Mouse (Mus musculus): Measurements from ENCODE around the gene 9530068E07Rik. TPM values are rescaled to one million over a fixed set of nuclear protein-coding genes. Genes with fewer than 3 reads are reported as not detected.
"Not testable (repeated sequence)": the region's sequence is repeated elsewhere in the genome, so short reads cannot be mapped to it uniquely, and the experiment has no call there.

Gene 9530068E07Rik
- polyA plus RNA-seq, 2 experiments = 174 to 202 TPM

GRCm38 (mm10) chr11:52386892-52387291 lies 9.3 kb upstream of the 9530068E07Rik start:
- 95% methylated on average over 3 of the region's 3 CpGs for WGBS
- H3K27me3 ChIP-seq (ENCODE audit: control insufficient read depth, insufficient read depth, low read length) = no peaks in the 10 kb centered on the region
- TF ChIP-seq POLR2A (IDR thresholded peaks at IDR 0.05; ENCODE audit: borderline replicate concordance, extremely low read depth, insufficient read depth, insufficient read length) = no peak
- DNase-seq (ENCODE audit: low spot score) = no peak
- H3K4me2 ChIP-seq (replicated peaks; ENCODE audit: low read depth, low read length, severe bottlenecking) = no peak overlapping the region
- ATAC-seq (ENCODE audit: low FRiP score, low read depth) = no peak
- no peaks in the 10 kb centered on the region for H3K4me1 ChIP-seq (ENCODE audit: control insufficient read depth, insufficient read depth, low read length)
- no peak overlapping the region for H3K4me3 ChIP-seq (replicated peaks; ENCODE audit: low read length)
- H3K9me3 ChIP-seq (ENCODE audit: control insufficient read depth, low read length) = no peaks in the 10 kb centered on the region
- H3K27ac ChIP-seq (replicated peaks; ENCODE audit: low read depth, low read length) = no peak overlapping the region
- peaks cover 81% of the 10 kb centered on the region for H3K36me3 ChIP-seq (ENCODE audit: control insufficient read depth, insufficient read depth, low read length)
- no peak overlapping the region for H3K9ac ChIP-seq (ENCODE audit: low read depth, low read length, severe bottlenecking)

- no peaks in the 10 kb centered on the region for H3K27me3 ChIP-seq (ENCODE audit: control insufficient read depth, insufficient read depth, low read length)
- H3K27ac ChIP-seq (replicated peaks; ENCODE audit: low read depth, low read length) = no peak overlapping the region
- WGBS = 88% methylated on average over 12 of the region's 12 CpGs
- no peaks in the 10 kb centered on the region for H3K4me1 ChIP-seq (ENCODE audit: control insufficient read depth, insufficient read depth, low read length)
- H3K4me2 ChIP-seq (replicated peaks; ENCODE audit: low read depth, low read length, severe bottlenecking) = no peak overlapping the region
- ATAC-seq (ENCODE audit: low FRiP score, low read depth) = no peak
- no peak overlapping the region for H3K4me3 ChIP-seq (replicated peaks; ENCODE audit: low read length)
- no peak for TF ChIP-seq POLR2A (IDR thresholded peaks at IDR 0.05; ENCODE audit: borderline replicate concordance, extremely low read depth, insufficient read depth, insufficient read length)
- DNase-seq (ENCODE audit: low spot score) = no peak
- H3K9ac ChIP-seq (ENCODE audit: low read depth, low read length, severe bottlenecking) = no peak overlapping the region
- no peaks in the 10 kb centered on the region for H3K9me3 ChIP-seq (ENCODE audit: control insufficient read depth, low read length)
- peaks cover 69% of the 10 kb centered on the region for H3K36me3 ChIP-seq (ENCODE audit: control insufficient read depth, insufficient read depth, low read length)
Observed at GRCm38 (mm10) chr11:52388150-52388549, 8.1 kb upstream of the 9530068E07Rik start.

- H3K4me1 ChIP-seq (ENCODE audit: control insufficient read depth, insufficient read depth, low read length); H3K27ac ChIP-seq (replicated peaks; ENCODE audit: low read depth, low read length); H3K9me3 ChIP-seq (ENCODE audit: control insufficient read depth, low read length); H3K4me2 ChIP-seq (replicated peaks; ENCODE audit: low read depth, low read length, severe bottlenecking); H3K27me3 ChIP-seq (ENCODE audit: control insufficient read depth, insufficient read depth, low read length); H3K9ac ChIP-seq (ENCODE audit: low read depth, low read length, severe bottlenecking); ATAC-seq (ENCODE audit: low FRiP score, low read depth); DNase-seq (ENCODE audit: low spot score); H3K4me3 ChIP-seq (replicated peaks; ENCODE audit: low read length): not testable (repeated sequence)
- WGBS = 93% methylated on average over 5 of the region's 5 CpGs
- peaks cover 61% of the 10 kb centered on the region for H3K36me3 ChIP-seq (ENCODE audit: control insufficient read depth, insufficient read depth, low read length)
Observed at GRCm38 (mm10) chr11:52388979-52389378, 7.2 kb upstream of the 9530068E07Rik start.

GRCm38 (mm10) chr11:52389933-52390332 lies 6.3 kb upstream of the 9530068E07Rik start:
- WGBS = 90% methylated on average over 7 of the region's 7 CpGs
- no peak for TF ChIP-seq POLR2A (IDR thresholded peaks at IDR 0.05; ENCODE audit: borderline replicate concordance, extremely low read depth, insufficient read depth, insufficient read length)
- Histone ChIP-seq H3K27ac (replicated peaks; ENCODE audit: low read depth, low read length) (no peak overlapping the region), H3K9me3 (ENCODE audit: control insufficient read depth, low read length) (no peaks in the 10 kb centered on the region), H3K4me3 (replicated peaks; ENCODE audit: low read length) (no peak overlapping the region), H3K36me3 (ENCODE audit: control insufficient read depth, insufficient read depth, low read length) (peaks cover 51% of the 10 kb centered on the region), H3K27me3 (ENCODE audit: control insufficient read depth, insufficient read depth, low read length) (no peaks in the 10 kb centered on the region), H3K4me2 (replicated peaks; ENCODE audit: low read depth, low read length, severe bottlenecking) (no peak overlapping the region), H3K4me1 (ENCODE audit: control insufficient read depth, insufficient read depth, low read length) (no peaks in the 10 kb centered on the region), H3K9ac (ENCODE audit: low read depth, low read length, severe bottlenecking) (no peak overlapping the region)
- no peak for ATAC-seq (ENCODE audit: low FRiP score, low read depth)
- no peak for DNase-seq (ENCODE audit: low spot score)

- Histone ChIP-seq H3K4me3 (replicated peaks; ENCODE audit: low read length) (no peak overlapping the region), H3K9me3 (ENCODE audit: control insufficient read depth, low read length) (no peaks in the 10 kb centered on the region), H3K27ac (replicated peaks; ENCODE audit: low read depth, low read length) (no peak overlapping the region), H3K4me1 (ENCODE audit: control insufficient read depth, insufficient read depth, low read length) (peaks cover 4% of the 10 kb centered on the region; the same call in 1 of the 2 replicates), H3K27me3 (ENCODE audit: control insufficient read depth, insufficient read depth, low read length) (no peaks in the 10 kb centered on the region), H3K9ac (ENCODE audit: low read depth, low read length, severe bottlenecking) (no peak overlapping the region), H3K4me2 (replicated peaks; ENCODE audit: low read depth, low read length, severe bottlenecking) (no peak overlapping the region), H3K36me3 (ENCODE audit: control insufficient read depth, insufficient read depth, low read length) (peaks cover 11% of the 10 kb centered on the region)
- no peak for ATAC-seq (ENCODE audit: low FRiP score, low read depth)
- 79% methylated on average over 4 of the region's 4 CpGs for WGBS
- TF ChIP-seq POLR2A (IDR thresholded peaks at IDR 0.05; ENCODE audit: borderline replicate concordance, extremely low read depth, insufficient read depth, insufficient read length) = no peak
- no peak for DNase-seq (ENCODE audit: low spot score)
Observed at GRCm38 (mm10) chr11:52394494-52394893, 1.7 kb upstream of the 9530068E07Rik start.

GRCm38 (mm10) chr11:52395343-52395742 lies 885 bp upstream of the 9530068E07Rik start:
- no peaks in the 10 kb centered on the region for H3K27me3 ChIP-seq (ENCODE audit: control insufficient read depth, insufficient read depth, low read length)
- H3K9me3 ChIP-seq (ENCODE audit: control insufficient read depth, low read length) = no peaks in the 10 kb centered on the region
- peaks cover 4% of the 10 kb centered on the region; the same call in 1 of the 2 replicates for H3K4me1 ChIP-seq (ENCODE audit: control insufficient read depth, insufficient read depth, low read length)
- WGBS = 42% methylated on average over 4 of the region's 4 CpGs
- no peak for DNase-seq (ENCODE audit: low spot score)
- no peak for ATAC-seq (ENCODE audit: low FRiP score, low read depth)
- TF ChIP-seq POLR2A (IDR thresholded peaks at IDR 0.05; ENCODE audit: borderline replicate concordance, extremely low read depth, insufficient read depth, insufficient read length) = no peak
- no peak overlapping the region for H3K4me2 ChIP-seq (replicated peaks; ENCODE audit: low read depth, low read length, severe bottlenecking)
- H3K27ac ChIP-seq (replicated peaks; ENCODE audit: low read depth, low read length) = no peak overlapping the region
- H3K9ac ChIP-seq (ENCODE audit: low read depth, low read length, severe bottlenecking) = no peak overlapping the region
- no peak overlapping the region for H3K4me3 ChIP-seq (replicated peaks; ENCODE audit: low read length)
- peaks cover 3% of the 10 kb centered on the region for H3K36me3 ChIP-seq (ENCODE audit: control insufficient read depth, insufficient read depth, low read length)
